10 mouse cellular contexts compared by ENCODE assay signal in genomic region chr5:90055686-90056085, GRCm38 (mm10).
DNase-seq lines count a peak whose midpoint lies in the region; ATAC-seq and TF ChIP-seq lines count a peak whose summit lies in the region.
"Had no signal": no experiment of that assay in that cellular context is flagged by ENCODE, and none has a peak within 500 bp of the region (broad histone marks: within the 10 kb centered on the region; RNA-seq: fewer than 3 reads in every experiment).

No protein-coding gene starts in this region.

- no peak overlapping the region for H3K4me2 ChIP-seq in kidney, postnatal 0 days (ENCODE audit: low read length)
- no peak overlapping the region for H3K4me2 ChIP-seq in stomach, postnatal 0 days (replicated peaks; ENCODE audit: low read depth)
- H3K4me2 ChIP-seq: hindbrain, embryonic 14.5 days; liver, embryonic 15.5 days had no signal

- TF ChIP-seq EP300 in stomach, postnatal 0 days (optimal IDR thresholded peaks at IDR 0.05), result no peak

- H3K9me3 ChIP-seq in kidney, postnatal 0 days (replicated peaks; ENCODE audit: low read length), result no peaks in the 10 kb centered on the region
- no peaks in the 10 kb centered on the region for H3K9me3 ChIP-seq in stomach, postnatal 0 days (ENCODE audit: control insufficient read depth, low read length)
- H3K9me3 ChIP-seq: liver, embryonic 15.5 days had no signal

- H3K27me3 ChIP-seq in kidney, postnatal 0 days (ENCODE audit: insufficient read depth, low read length), result no peaks in the 10 kb centered on the region
- no peaks in the 10 kb centered on the region for H3K27me3 ChIP-seq in thymus, adult 2 months (ENCODE audit: control insufficient read depth, insufficient read depth, low read length)
- H3K27me3 ChIP-seq in stomach, postnatal 0 days (ENCODE audit: control insufficient read depth, insufficient read depth, low read length), result no peaks in the 10 kb centered on the region
- H3K27me3 ChIP-seq: liver, embryonic 15.5 days had no signal

- 87% methylated on average over 2 of the region's 2 CpGs for WGBS in kidney, postnatal 0 days
- 81% methylated on average over 2 of the region's 2 CpGs for WGBS in thymus, adult 2 months
- 77% methylated on average over 2 of the region's 2 CpGs for WGBS in stomach, postnatal 0 days

- TF ChIP-seq POLR2A in thymus, adult 2 months (IDR thresholded peaks at IDR 0.05; ENCODE audit: control insufficient read depth, extremely low read depth, insufficient read depth, low read length, poor library complexity), result no peak

- DNase-seq in kidney, postnatal 0 days (ENCODE audit: low spot score), result peak; percentile 7
- DNase-seq in kidney, adult 18-20 months, result no peak
- DNase-seq in thymus, postnatal 4 days, result peak; percentile 10
- no peak for DNase-seq in thymus, adult 2 months
- DNase-seq in embryo, embryonic 10 days (ENCODE audit: low spot score), result peak; percentile 66
- no peak for DNase-seq in stomach, postnatal 0 days (ENCODE audit: low spot score)
- DNase-seq in Muller cell, postnatal 12 days (ENCODE audit: inconsistent ontology term), result no peak
- no peak for DNase-seq in frontal cortex, postnatal 14 days (ENCODE audit: low spot score in 2 of 2)

- H3K9ac ChIP-seq in kidney, postnatal 0 days (ENCODE audit: low read depth, low read length), result no peak overlapping the region
- H3K9ac ChIP-seq in stomach, postnatal 0 days (ENCODE audit: low read length), result no peak overlapping the region
- H3K9ac ChIP-seq: hindbrain, embryonic 14.5 days; liver, embryonic 15.5 days had no signal

- H3K36me3 ChIP-seq in kidney, postnatal 0 days (ENCODE audit: insufficient read depth, low read length), result no peaks in the 10 kb centered on the region
- H3K36me3 ChIP-seq in thymus, adult 2 months (ENCODE audit: control insufficient read depth, insufficient read depth, low read length), result no peaks in the 10 kb centered on the region
- no peaks in the 10 kb centered on the region for H3K36me3 ChIP-seq in stomach, postnatal 0 days (ENCODE audit: control insufficient read depth, insufficient read depth, low read length)
- H3K36me3 ChIP-seq: liver, embryonic 15.5 days had no signal

- no peak overlapping the region for H3K4me3 ChIP-seq in kidney, postnatal 0 days (replicated peaks; ENCODE audit: low read depth, low read length)
- H3K4me3 ChIP-seq in thymus, adult 2 months (ENCODE audit: control insufficient read depth, insufficient read depth, low read length), result no peak overlapping the region
- no peak overlapping the region for H3K4me3 ChIP-seq in stomach, postnatal 0 days (ENCODE audit: low read depth, low read length)
- H3K4me3 ChIP-seq: liver, embryonic 15.5 days had no signal

- ATAC-seq in kidney, postnatal 0 days (replicated peaks; ENCODE audit: low FRiP score, low read depth), result no peak
- ATAC-seq in stomach, postnatal 0 days (ENCODE audit: low FRiP score, low TSS enrichment), result no peak

- no peaks in the 10 kb centered on the region for H3K4me1 ChIP-seq in kidney, postnatal 0 days (replicated peaks; ENCODE audit: insufficient read depth, low read length)
- H3K4me1 ChIP-seq in thymus, adult 2 months (replicated peaks; ENCODE audit: control insufficient read depth, insufficient read depth, low read length), result no peaks in the 10 kb centered on the region
- H3K4me1 ChIP-seq in stomach, postnatal 0 days (replicated peaks; ENCODE audit: control insufficient read depth, insufficient read depth), result no peaks in the 10 kb centered on the region
- H3K4me1 ChIP-seq: liver, embryonic 15.5 days had no signal

- TF ChIP-seq CTCF in kidney, postnatal 0 days (IDR thresholded peaks at IDR 0.05; ENCODE audit: low read depth), result peak; percentile 63
- TF ChIP-seq CTCF in thymus, adult 2 months (IDR thresholded peaks at IDR 0.05; ENCODE audit: borderline replicate concordance, control insufficient read depth, extremely low read depth, insufficient read depth, low read length, poor library complexity), result no peak
- TF ChIP-seq CTCF in stomach, postnatal 0 days (IDR thresholded peaks at IDR 0.05; ENCODE audit: low read depth), result peak; percentile 60

- H3K27ac ChIP-seq in kidney, postnatal 0 days, result no peak overlapping the region
- no peak overlapping the region for H3K27ac ChIP-seq in thymus, adult 2 months (ENCODE audit: control insufficient read depth, insufficient read depth, low read length)
- H3K27ac ChIP-seq in stomach, postnatal 0 days (replicated peaks), result no peak overlapping the region
- H3K27ac ChIP-seq: hindbrain, embryonic 14.5 days; liver, embryonic 15.5 days had no signal

Comparison
In these comparisons a context has a peak if more than half of its experiments do, and no peak if none do; other contexts are left out.
1. DNase-seq: peak in kidney, postnatal 0 days (single experiment), thymus, postnatal 4 days (single experiment) and embryo, embryonic 10 days (single experiment); none in kidney, adult 18-20 months (single experiment), thymus, adult 2 months (single experiment), stomach, postnatal 0 days (single experiment), Muller cell, postnatal 12 days (single experiment) and frontal cortex, postnatal 14 days (0 of 2).